Mouse (Mus musculus): Measurements from ENCODE around the gene Zfp622. TPM values are rescaled to one million over a fixed set of nuclear protein-coding genes. Genes with fewer than 3 reads are reported as not detected.

The Zfp622 gene
- total RNA-seq, 2 experiments from 2014 or later: 43.1 to 46.5 TPM

Small RNAs within 50 kb of the gene (microRNA-seq; reads per million reads assigned to microRNA genes)
- gene Mir7212: not detected

Other genes with a start within 250 kb of the Zfp622 start
- 10 to 100 TPM; 28.7 to 30.2 TPM for gene Retreg1, start 141.2 kb upstream of the Zfp622 start, total RNA-seq (2021)